Mouse (Mus musculus): ENCODE results near the gene Hyal2.

GRCm38 (mm10) chr9:107612191-107612944 lies 44.6 kb downstream of the Hyal2 start:
- TF ChIP-seq GATA1 (IDR thresholded peaks at IDR 0.05; ENCODE audit: low read length) = no peak
- TF ChIP-seq TAL1 (IDR thresholded peaks at IDR 0.05; ENCODE audit: low read length) = no peak
